Mouse (Mus musculus) layer of hippocampus, adult 2 months (tissue): ENCODE measurements around the gene Zyx. TPM values are rescaled to one million over a fixed set of nuclear protein-coding genes. Genes with fewer than 3 reads are reported as not detected.

ENCODE experiments used
- DNase-seq, 2 experiments: peaks; one replicate each; pipeline ENCODE4 v3.0.0; 2022; ENCODE audit warnings: low spot score in 2 of 2
- H3K27ac ChIP-seq: fragments of 200-600 bp; 2 replicates; pipeline ENCODE4 v1.8.1; 2022
- H3K4me3 ChIP-seq: fragments of 200-600 bp; 2 replicates; pipeline ENCODE4 v1.8.1; 2022; ENCODE audit warnings: mild to moderate bottlenecking
- CTCF ChIP-seq: fragments of 200-600 bp; conservative IDR thresholded peaks from 2 replicates; pipeline ENCODE4 v1.8.1; 2022; ENCODE audit warnings: antibody characterized with exemption, mild to moderate bottlenecking, moderate library complexity
- long read RNA-seq, 2 experiments: library from polyadenylated mRNA; stranded (forward); transcript quantifications; one replicate each; pipeline ENCODE4 v2.0.0; 2021; ENCODE audit warnings: borderline mapping rate in 2 of 2
- total RNA-seq, 2 experiments: library from RNA; stranded (reverse); gene quantifications; 2 replicates each; pipeline ENCODE4 v1.2.3; 2021

Gene Zyx
- 10 to 100 TPM; 44.3 to 44.5 TPM for total RNA-seq
- long read RNA-seq, experiment 1, transcript Zyx-207 (10 exons, 2,605 nt): major isoform, 6 of 33 reads
- long read RNA-seq, experiment 1, partial matches to known transcripts: 19 of 33 reads
- long read RNA-seq, experiment 1, other reads (novel, unspliced or antisense): 4 of 33 reads
- long read RNA-seq, experiment 2, transcript Zyx-201 (9 exons, 2,301 nt): minor isoform, 5 of 45 reads
- long read RNA-seq, experiment 2, transcript Zyx-207 (10 exons, 2,605 nt): major isoform, 11 of 45 reads
- long read RNA-seq, experiment 2, partial matches to known transcripts: 18 of 45 reads
- long read RNA-seq, experiment 2, other reads (novel, unspliced or antisense): 11 of 45 reads

- TF ChIP-seq CTCF: peak; percentile 58
- Histone ChIP-seq H3K4me3 (peak within 1 kb of the TSS; percentile 95), H3K27ac (peak within 1 kb of the TSS; percentile 98)
- peak; percentile 73 to 82 for DNase-seq
Measured at GRCm38 (mm10) chr6:42349426-42350020, at the start of gene Zyx. TSS of gene Zyx (plus strand) at chr6:42349630.

- no peak overlapping the region for H3K4me3 ChIP-seq
- no peak overlapping the region for H3K27ac ChIP-seq
- peak; percentile 35; the same call in 1 of the 2 replicates for TF ChIP-seq CTCF
- no peak for DNase-seq
Measured at GRCm38 (mm10) chr6:42309816-42310378, 39.5 kb upstream of the Zyx start.

GRCm38 (mm10) chr6:42310427-42311053, 38.9 kb upstream of the Zyx start:
- Histone ChIP-seq H3K4me3 (no peak overlapping the region), H3K27ac (no peak overlapping the region)
- DNase-seq: no peak
- no peak for TF ChIP-seq CTCF

- DNase-seq: no peak
- no peak for TF ChIP-seq CTCF
- Histone ChIP-seq H3K27ac (no peak overlapping the region), H3K4me3 (no peak overlapping the region)
Measured at GRCm38 (mm10) chr6:42318293-42318692, 31.1 kb upstream of the Zyx start.

GRCm38 (mm10) chr6:42323371-42324066, 25.9 kb upstream of the Zyx start:
- DNase-seq: no peak
- Histone ChIP-seq H3K27ac (peak overlapping the region; percentile 96), H3K4me3 (peak overlapping the region; percentile 91)
- no peak for TF ChIP-seq CTCF

GRCm38 (mm10) chr6:42324067-42324481, 25.4 kb upstream of the Zyx start:
- H3K4me3 ChIP-seq: peak overlapping the region; percentile 91
- peak in 1 of 2 experiments; percentile 37 for DNase-seq
- no peak for TF ChIP-seq CTCF
- H3K27ac ChIP-seq: peak overlapping the region; percentile 96

GRCm38 (mm10) chr6:42324482-42325267, 24.8 kb upstream of the Zyx start, which contains the start of gene Fam131b:
TSS of gene Fam131b (minus strand) at chr6:42324643.
- TF ChIP-seq CTCF: no peak
- Histone ChIP-seq H3K4me3 (peak within 1 kb of the TSS; percentile 91), H3K27ac (peak within 1 kb of the TSS; percentile 96)
- peak; percentile 66 to 77 for DNase-seq

- peak; percentile 87 to 91 for DNase-seq
- peak; percentile 97 for TF ChIP-seq CTCF
- Histone ChIP-seq H3K27ac (peak overlapping the region; percentile 96), H3K4me3 (peak overlapping the region; percentile 91)
Measured at GRCm38 (mm10) chr6:42325268-42325609, 24.2 kb upstream of the Zyx start.

- DNase-seq: no peak
- H3K4me3 ChIP-seq: no peak overlapping the region
- H3K27ac ChIP-seq: no peak overlapping the region
- TF ChIP-seq CTCF: no peak
Measured at GRCm38 (mm10) chr6:42326509-42326908, 22.9 kb upstream of the Zyx start.

GRCm38 (mm10) chr6:42328757-42329156, 20.7 kb upstream of the Zyx start:
- no peak overlapping the region for H3K4me3 ChIP-seq
- TF ChIP-seq CTCF: no peak
- no peak for DNase-seq
- no peak overlapping the region for H3K27ac ChIP-seq

- no peak overlapping the region for H3K4me3 ChIP-seq
- DNase-seq: no peak
- no peak for TF ChIP-seq CTCF
- H3K27ac ChIP-seq: no peak overlapping the region
Measured at GRCm38 (mm10) chr6:42330216-42330615, 19.2 kb upstream of the Zyx start.

GRCm38 (mm10) chr6:42330946-42331345, 18.5 kb upstream of the Zyx start:
- no peak for DNase-seq
- TF ChIP-seq CTCF: no peak
- H3K27ac ChIP-seq: no peak overlapping the region
- no peak overlapping the region for H3K4me3 ChIP-seq
